Mouse (Mus musculus) cerebellum, adult (tissue): ENCODE measurements around the gene Gm20388.

Experiments used
- ATAC-seq: cut with Nextera tagmentation; 2 replicates; pipeline ENCODE4 v1.9.2; 2017; ENCODE audit warnings: mild to moderate bottlenecking, moderate library complexity, mixed read lengths; ENCODE audit not compliant: insufficient number of reproducible peaks, low FRiP score, low TSS enrichment

The Gm20388 gene

DNA sequence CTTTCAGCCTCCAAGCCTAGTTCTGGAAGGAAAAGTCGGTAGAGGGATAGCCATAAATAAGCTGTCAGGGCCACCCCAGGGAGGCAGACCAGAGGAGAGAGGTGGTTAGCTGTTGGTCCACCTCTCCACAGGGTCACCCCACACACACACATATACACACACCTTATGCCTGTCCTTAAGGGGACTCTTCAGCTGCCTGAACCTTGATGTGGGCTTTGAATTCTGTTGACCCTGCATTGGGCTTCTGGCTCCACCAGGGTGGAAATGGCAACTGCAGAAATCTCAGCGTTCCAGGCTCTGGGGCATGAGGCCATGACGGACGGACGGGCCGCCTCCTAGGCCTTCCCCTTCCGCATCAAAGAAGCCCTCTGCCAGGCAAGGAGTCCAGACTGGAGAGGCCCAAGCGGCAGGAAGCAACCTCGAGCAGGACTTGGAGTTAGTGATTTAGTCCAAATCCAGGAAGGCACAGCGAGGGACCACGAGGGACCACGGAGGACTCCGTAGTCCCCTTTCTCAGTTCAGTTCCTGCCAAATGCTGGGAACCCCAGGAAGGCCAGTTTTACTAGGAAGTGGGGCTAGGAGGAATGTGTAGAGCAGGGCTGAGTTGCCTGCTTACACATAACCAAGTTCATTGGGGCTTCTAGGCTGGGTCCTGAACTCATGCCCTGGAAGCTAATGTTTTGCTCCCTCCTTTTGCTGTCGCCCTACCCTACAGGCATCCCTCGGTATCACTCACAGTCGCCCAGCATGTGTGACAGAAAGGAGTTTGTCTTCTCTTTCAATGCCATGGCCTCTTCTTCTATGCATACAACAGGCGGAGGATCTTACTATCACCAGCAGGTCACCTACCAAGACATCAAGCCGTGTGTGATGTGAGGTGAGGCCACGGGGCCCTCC lies 1175.6 kb downstream of the Gm20388 start:
- no peak for ATAC-seq

GRCm38 (mm10) chr8:121088281-121088680 lies 1177.6 kb downstream of the Gm20388 start:
- no peak for ATAC-seq

GRCm38 (mm10) chr8:121088871-121089630 lies 1178.4 kb downstream of the Gm20388 start:
- ATAC-seq = no peak

DNA sequence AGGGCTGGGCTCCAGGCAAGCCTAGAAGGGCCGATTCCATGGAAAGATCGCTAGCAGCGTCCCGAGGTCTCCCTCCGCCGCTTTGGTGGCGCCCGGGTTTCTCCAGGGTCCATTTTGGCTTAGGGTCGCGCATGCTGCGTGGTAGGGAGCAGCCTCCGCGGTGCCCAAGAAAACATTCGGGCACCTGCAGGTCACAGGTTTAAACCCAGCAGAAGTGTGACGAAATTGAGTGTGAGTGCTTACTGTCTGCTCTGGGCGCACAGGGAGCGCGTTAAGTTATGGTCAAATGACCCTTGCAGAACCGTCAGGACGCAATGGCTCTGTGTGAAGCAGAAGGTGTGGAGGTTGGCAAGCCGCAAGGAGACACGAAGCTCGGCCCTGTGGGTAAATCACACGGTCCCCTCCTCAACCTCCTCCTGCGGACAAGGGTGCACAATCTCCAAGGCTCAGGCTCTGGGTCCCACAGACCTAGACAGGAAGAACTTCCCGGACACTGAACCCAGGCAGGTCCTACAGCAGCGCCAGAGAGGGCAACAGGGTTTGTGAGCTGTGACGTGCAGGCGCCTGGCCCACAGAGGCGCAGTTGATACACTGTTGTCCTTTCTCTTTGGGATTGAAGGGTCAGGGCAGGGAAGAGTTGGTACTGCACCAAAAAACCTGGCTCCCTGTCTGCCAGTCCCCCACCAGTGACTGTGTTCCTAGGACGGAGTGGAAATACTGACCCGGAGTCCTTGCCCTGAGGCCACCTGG lies 1179.2 kb downstream of the Gm20388 start:
- no peak for ATAC-seq

DNA sequence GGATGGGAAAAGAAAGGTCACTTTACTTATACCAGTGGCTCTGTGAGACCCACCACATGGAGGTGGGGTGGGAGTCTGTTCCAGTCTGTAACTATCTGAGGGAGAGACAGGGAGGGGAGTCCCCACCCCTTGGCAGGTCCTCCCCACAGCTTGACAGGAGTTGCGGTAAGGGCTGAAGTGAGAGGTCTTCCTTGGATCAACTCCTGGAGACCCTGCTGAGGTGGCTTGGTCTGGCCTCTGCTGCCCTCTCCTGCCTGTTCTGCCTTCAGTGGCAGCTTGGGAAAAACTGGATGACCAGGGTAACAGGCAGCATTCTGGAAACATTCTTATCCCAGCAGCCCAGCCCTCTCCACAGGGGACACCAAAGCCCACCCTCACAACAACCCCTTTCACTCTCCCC lies 1180.1 kb downstream of the Gm20388 start:
- no peak for ATAC-seq

- no peak for ATAC-seq
These were observed 1181.5 kb downstream of the Gm20388 start for GRCm38 (mm10) chr8:121092141-121092540.

GRCm38 (mm10) chr8:121092627-121093026 lies 1182.0 kb downstream of the Gm20388 start:
- peak; percentile 56; the same call in 1 of the 2 replicates for ATAC-seq

- ATAC-seq = no peak
These were observed 1182.9 kb downstream of the Gm20388 start for GRCm38 (mm10) chr8:121093496-121093895.

- ATAC-seq = peak; percentile 24; the same call in 1 of the 2 replicates
These were observed 1193.6 kb downstream of the Gm20388 start for GRCm38 (mm10) chr8:121104049-121104818.

DNA sequence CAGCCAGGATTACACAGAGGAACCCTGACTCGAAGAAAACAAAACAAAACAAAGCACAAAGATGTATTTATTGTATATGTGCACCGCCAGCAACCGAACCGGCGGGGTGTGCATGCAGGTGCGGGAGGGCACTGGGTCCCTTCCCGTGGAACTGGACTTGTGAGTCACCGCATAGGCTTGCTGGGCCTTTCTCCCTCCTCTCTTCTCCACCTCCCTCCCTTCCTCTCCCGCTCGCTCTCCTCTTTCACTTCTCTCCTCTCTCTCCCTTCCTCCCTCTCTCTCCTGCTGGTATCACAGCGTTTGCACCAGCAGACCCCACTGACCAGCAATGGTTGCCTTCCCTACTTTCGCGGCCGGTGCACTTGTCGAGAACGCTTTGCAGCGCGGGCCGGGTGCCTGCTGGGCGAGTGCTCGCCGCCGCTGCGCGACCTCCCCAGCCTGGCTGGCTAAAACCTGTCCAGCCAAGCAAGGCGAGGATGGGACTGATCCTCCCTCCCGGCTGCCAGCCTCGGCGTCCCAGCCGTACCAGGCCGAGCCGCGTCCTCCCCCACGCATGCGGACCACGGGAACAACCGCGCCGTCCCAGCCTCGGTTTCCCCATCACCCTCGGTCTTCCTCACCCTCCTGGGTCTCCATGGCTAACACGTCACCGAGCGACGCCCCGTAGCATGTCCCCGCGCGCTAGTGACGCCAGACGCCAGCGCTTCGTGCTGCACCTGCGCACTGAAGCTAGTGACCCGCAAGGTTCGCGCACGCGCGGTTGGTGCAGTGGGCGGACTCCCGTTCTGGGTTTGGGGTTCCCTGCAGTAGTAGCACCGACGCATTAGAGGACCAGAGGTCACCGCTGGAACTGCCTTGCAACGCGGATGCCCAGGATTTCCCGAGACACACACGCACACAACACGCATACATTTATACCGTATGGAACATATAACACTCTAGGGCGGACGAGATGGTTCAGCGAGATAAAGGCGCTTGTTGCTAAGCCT lies 1197.3 kb downstream of the Gm20388 start, which contains the start of gene Mthfsd:
Mthfsd (minus strand) TSS at position 725 of the 989 bp plus-strand sequence.
- ATAC-seq = peak; percentile 88

DNA sequence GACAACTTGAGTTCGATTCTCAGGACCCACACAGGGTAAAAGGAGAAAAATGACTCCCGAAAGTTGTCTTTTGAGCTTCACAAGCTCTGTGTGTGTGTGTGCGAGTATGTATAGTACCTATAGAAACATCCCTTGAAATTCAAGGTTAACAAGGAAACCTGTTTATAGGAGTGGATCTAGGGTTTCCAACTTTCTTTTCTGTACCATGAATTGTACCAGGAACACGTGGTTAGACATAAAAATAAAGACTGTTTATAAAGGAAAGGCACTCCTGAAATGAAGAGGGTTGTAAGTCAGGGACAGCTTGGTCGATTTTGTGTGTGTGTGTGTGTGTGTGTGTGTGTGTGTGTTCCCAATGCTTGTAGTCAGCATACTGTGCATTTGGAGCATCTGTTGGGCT lies 1198.0 kb downstream of the Gm20388 start:
- ATAC-seq = no peak

GRCm38 (mm10) chr8:121111145-121111907 lies 1200.7 kb downstream of the Gm20388 start:
- ATAC-seq = no peak

- ATAC-seq = peak; percentile 69
These were observed 1202.6 kb downstream of the Gm20388 start for GRCm38 (mm10) chr8:121113261-121113660.

GRCm38 (mm10) chr8:121115136-121115535 lies 1204.5 kb downstream of the Gm20388 start:
- ATAC-seq = no peak

- no peak for ATAC-seq
These were observed 1205.3 kb downstream of the Gm20388 start, which contains the start of gene Foxc2 for GRCm38 (mm10) chr8:121115948-121116347. Gene Foxc2, plus strand, starts transcription at chr8:121116171.

GRCm38 (mm10) chr8:121116591-121117185 lies 1206.0 kb downstream of the Gm20388 start:
- ATAC-seq = no peak

DNA sequence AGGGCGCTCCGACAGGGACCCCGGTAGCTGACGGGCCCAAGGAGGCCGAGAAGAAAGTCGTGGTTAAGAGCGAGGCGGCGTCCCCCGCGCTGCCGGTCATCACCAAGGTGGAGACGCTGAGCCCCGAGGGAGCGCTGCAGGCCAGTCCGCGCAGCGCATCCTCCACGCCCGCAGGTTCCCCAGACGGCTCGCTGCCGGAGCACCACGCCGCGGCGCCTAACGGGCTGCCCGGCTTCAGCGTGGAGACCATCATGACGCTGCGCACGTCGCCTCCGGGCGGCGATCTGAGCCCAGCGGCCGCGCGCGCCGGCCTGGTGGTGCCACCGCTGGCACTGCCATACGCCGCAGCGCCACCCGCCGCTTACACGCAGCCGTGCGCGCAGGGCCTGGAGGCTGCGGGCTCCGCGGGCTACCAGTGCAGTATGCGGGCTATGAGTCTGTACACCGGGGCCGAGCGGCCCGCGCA lies 1206.6 kb downstream of the Gm20388 start:
- no peak for ATAC-seq
